Mouse (Mus musculus): ENCODE results near the gene Actr1b. TPM values are rescaled to one million over a fixed set of nuclear protein-coding genes. Genes with fewer than 3 reads are reported as not detected.

Actr1b gene
- polyA plus RNA-seq (2015; fragmentation: Nextera tagmentation; extraction: Ambion mirVana) = 85.2 and 96.6 TPM in 2 replicates

DNA sequence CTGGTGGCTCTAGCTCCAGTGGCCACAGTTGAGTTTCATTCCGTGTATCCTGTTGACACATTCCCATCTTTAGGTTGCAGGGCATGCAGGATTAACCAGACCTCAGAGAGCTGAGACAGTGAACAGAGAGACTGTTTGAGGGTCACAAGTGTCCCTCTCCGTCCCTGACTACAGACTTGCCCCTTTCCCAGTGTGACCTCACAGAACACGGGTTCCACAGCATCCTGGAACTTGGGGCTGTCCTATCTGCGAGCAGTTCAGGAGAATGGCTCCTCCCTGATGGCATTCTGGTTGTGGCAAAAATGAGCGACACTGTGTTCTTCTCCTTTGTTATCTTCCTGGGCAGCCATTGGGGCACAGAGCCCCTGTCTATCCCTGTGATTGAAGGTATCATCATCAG is at the start of gene Actr1b:
TSS of gene Actr1b (minus strand) at position 112 of the 400 bp plus-strand sequence.
- no peak within 1 kb of the TSS for H3K9ac ChIP-seq (ENCODE audit: low read length)
- H3K4me3 ChIP-seq (ENCODE audit: low read length) = no peak within 1 kb of the TSS
- no peaks in the 10 kb centered on the region for H3K36me3 ChIP-seq (ENCODE audit: control insufficient read depth, insufficient read depth)
- no peaks in the 10 kb centered on the region for H3K27me3 ChIP-seq (ENCODE audit: control insufficient read depth, insufficient read depth, low read length)
- WGBS = 75% methylated on average over 5 of the region's 5 CpGs
- H3K4me1 ChIP-seq (ENCODE audit: control insufficient read depth, insufficient read depth, low read length) = 0 out of 2 replicates have a peak, but pooled peaks cover 3% of the 10 kb centered on the region
- ATAC-seq (replicated peaks; ENCODE audit: extremely low read depth, insufficient read depth, low FRiP score) = no peak
- no peak within 1 kb of the TSS for H3K27ac ChIP-seq (ENCODE audit: low read length)
- H3K9me3 ChIP-seq (replicated peaks; ENCODE audit: control insufficient read depth, low read length) = no peaks in the 10 kb centered on the region; the same call in none of the 2 replicates
- H3K4me2 ChIP-seq (ENCODE audit: low read depth, low read length) = no peak within 1 kb of the TSS

DNA sequence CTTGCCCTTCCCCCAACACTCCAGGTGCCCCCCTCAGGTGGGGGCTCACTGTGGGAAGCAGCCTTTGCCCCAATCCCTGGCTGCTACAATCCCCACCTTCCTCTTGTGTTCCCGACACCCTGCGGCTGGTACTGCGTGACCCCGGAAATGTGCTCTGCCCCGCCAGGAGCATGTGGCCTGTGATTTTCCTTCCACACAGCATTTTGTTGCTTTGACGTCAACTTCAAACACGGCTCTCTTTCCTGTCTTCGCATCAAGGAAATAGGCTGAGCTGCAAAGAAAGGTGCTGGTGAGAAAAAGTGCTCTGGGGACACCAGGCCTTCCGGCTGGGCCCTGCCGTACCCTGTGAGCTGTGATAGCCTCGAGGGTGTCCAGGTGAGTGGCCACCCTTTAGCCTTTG is 47.3 kb upstream of the Actr1b start, which contains the start of gene Zap70:
TSS of gene Zap70 (plus strand) at position 231 of the 400 bp plus-strand sequence.
- WGBS = 75% methylated on average over 11 of the region's 11 CpGs
- peak within 1 kb of the TSS; percentile 9; the same call in 1 of the 2 replicates for H3K4me3 ChIP-seq (ENCODE audit: low read length)
- H3K27me3 ChIP-seq (ENCODE audit: control insufficient read depth, insufficient read depth, low read length) = no peaks in the 10 kb centered on the region
- H3K4me1 ChIP-seq (ENCODE audit: control insufficient read depth, insufficient read depth, low read length) = no peaks in the 10 kb centered on the region
- H3K9me3 ChIP-seq (replicated peaks; ENCODE audit: control insufficient read depth, low read length) = no peaks in the 10 kb centered on the region
- H3K9ac ChIP-seq (ENCODE audit: low read length) = 0 out of 2 replicates have a peak within 1 kb of the TSS, but pooled peaks have one; percentile 4
- H3K4me2 ChIP-seq (ENCODE audit: low read depth, low read length) = peak within 1 kb of the TSS; percentile 14
- H3K27ac ChIP-seq (ENCODE audit: low read length) = no peak within 1 kb of the TSS; the same call in 1 of the 2 replicates
- H3K36me3 ChIP-seq (ENCODE audit: control insufficient read depth, insufficient read depth) = no peaks in the 10 kb centered on the region
- no peak for ATAC-seq (replicated peaks; ENCODE audit: extremely low read depth, insufficient read depth, low FRiP score)

DNA sequence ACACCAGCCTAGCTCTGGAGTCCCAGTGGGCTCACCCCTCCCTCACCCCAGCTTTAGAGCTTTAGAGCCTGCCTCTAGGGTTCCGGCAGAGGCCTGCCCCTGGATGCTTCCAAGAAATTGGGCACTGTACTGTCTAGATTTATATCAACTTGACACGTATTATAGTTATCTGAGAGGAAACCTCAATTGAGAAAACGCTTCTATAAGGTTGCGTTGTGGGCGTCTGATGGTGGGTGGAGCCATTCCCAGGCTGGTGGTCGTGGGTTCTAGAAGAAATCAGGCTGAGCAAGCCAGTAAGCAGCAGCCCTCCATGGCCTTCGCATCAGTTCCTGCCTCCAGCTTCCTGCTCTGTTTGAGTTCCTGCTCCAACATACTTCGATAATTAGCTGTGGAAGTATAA is 46.8 kb upstream of the Actr1b start:
- Histone ChIP-seq H3K27ac (ENCODE audit: low read length) (no peak overlapping the region), H3K36me3 (ENCODE audit: control insufficient read depth, insufficient read depth) (no peaks in the 10 kb centered on the region), H3K4me1 (ENCODE audit: control insufficient read depth, insufficient read depth, low read length) (no peaks in the 10 kb centered on the region), H3K4me3 (ENCODE audit: low read length) (no peak overlapping the region), H3K4me2 (ENCODE audit: low read depth, low read length) (no peak overlapping the region), H3K27me3 (ENCODE audit: control insufficient read depth, insufficient read depth, low read length) (no peaks in the 10 kb centered on the region), H3K9ac (ENCODE audit: low read length) (no peak overlapping the region), H3K9me3 (replicated peaks; ENCODE audit: control insufficient read depth, low read length) (no peaks in the 10 kb centered on the region)
- WGBS = 84% methylated on average over 8 of the region's 8 CpGs
- no peak for ATAC-seq (replicated peaks; ENCODE audit: extremely low read depth, insufficient read depth, low FRiP score)

DNA sequence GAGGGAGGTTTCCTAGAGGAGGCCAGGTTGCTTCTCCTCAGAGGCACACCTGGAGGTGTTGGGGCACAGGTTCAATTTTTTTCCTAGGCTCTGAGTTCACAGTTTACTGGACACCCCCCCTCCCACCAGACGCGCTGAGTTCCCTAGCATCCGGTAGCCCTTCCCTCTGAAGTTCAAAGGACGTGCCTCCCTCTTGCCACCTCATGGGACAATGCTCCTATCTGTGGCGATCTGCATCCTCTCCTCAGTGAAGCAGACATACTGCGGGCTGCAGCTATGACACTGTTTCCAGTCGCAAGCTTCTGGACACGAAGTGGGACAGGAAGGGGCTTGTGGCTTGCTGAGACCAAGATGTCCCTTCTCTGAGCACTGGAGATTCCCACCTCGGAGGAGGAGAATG is 46.2 kb upstream of the Actr1b start:
- H3K4me1 ChIP-seq (ENCODE audit: control insufficient read depth, insufficient read depth, low read length) = no peaks in the 10 kb centered on the region
- no peaks in the 10 kb centered on the region for H3K36me3 ChIP-seq (ENCODE audit: control insufficient read depth, insufficient read depth)
- ATAC-seq (replicated peaks; ENCODE audit: extremely low read depth, insufficient read depth, low FRiP score) = no peak
- no peaks in the 10 kb centered on the region for H3K27me3 ChIP-seq (ENCODE audit: control insufficient read depth, insufficient read depth, low read length)
- H3K4me2 ChIP-seq (ENCODE audit: low read depth, low read length) = no peak overlapping the region
- no peaks in the 10 kb centered on the region for H3K9me3 ChIP-seq (replicated peaks; ENCODE audit: control insufficient read depth, low read length)
- no peak overlapping the region for H3K27ac ChIP-seq (ENCODE audit: low read length)
- no peak overlapping the region for H3K4me3 ChIP-seq (ENCODE audit: low read length)
- 75% methylated on average over 9 of the region's 9 CpGs for WGBS
- no peak overlapping the region for H3K9ac ChIP-seq (ENCODE audit: low read length)

DNA sequence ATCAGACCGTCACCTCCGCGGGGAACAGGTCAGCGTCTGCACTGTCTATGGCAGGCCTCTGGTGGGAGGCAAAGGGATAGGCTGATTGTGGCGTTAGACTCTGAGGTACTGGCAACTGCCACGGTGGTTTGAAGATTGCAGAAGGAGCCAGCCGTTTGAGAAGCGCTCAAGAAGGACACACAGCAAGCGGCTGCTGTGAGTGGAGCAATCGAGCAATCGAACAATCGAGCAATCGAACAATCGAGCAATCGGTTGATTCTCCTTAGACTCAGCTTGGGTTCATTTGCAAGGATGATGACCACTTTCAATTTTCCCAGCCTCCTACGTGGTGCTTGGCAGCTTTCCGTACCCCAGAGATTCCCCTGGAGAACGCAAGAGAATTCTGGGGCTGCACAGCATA is 44.9 kb upstream of the Actr1b start:
- 83% methylated on average over 18 of the region's 18 CpGs for WGBS
- no peaks in the 10 kb centered on the region for H3K9me3 ChIP-seq (replicated peaks; ENCODE audit: control insufficient read depth, low read length)
- no peaks in the 10 kb centered on the region for H3K27me3 ChIP-seq (ENCODE audit: control insufficient read depth, insufficient read depth, low read length)
- no peak overlapping the region for H3K4me3 ChIP-seq (ENCODE audit: low read length)
- no peaks in the 10 kb centered on the region for H3K4me1 ChIP-seq (ENCODE audit: control insufficient read depth, insufficient read depth, low read length)
- no peak overlapping the region for H3K4me2 ChIP-seq (ENCODE audit: low read depth, low read length)
- H3K36me3 ChIP-seq (ENCODE audit: control insufficient read depth, insufficient read depth) = no peaks in the 10 kb centered on the region
- H3K9ac ChIP-seq (ENCODE audit: low read length) = no peak overlapping the region
- no peak overlapping the region for H3K27ac ChIP-seq (ENCODE audit: low read length)
- no peak for ATAC-seq (replicated peaks; ENCODE audit: extremely low read depth, insufficient read depth, low FRiP score)

DNA sequence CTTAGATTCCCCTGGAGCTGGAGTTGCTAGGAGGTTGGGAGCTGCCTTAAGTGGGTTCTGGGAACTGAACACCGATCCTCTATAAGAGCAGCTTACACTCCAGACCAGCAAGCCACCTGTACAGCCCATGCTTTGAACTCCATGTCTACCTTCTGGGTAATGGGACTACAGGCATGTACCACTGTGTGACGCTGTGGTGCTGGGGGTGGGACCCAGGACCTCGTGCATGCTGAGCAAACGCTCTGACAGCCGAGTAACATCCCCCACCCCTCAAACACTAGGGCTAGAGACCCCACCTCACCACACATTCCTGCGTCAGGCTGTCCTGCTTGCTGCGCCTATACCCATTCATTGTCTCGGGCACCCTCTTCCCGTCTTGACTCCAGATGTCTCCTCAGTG is 44.3 kb upstream of the Actr1b start:
- WGBS = 76% methylated on average over 9 of the region's 9 CpGs
- Histone ChIP-seq H3K4me3 (ENCODE audit: low read length) (no peak overlapping the region), H3K36me3 (ENCODE audit: control insufficient read depth, insufficient read depth) (no peaks in the 10 kb centered on the region), H3K4me1 (ENCODE audit: control insufficient read depth, insufficient read depth, low read length) (no peaks in the 10 kb centered on the region), H3K27me3 (ENCODE audit: control insufficient read depth, insufficient read depth, low read length) (no peaks in the 10 kb centered on the region), H3K9ac (ENCODE audit: low read length) (no peak overlapping the region), H3K4me2 (ENCODE audit: low read depth, low read length) (no peak overlapping the region), H3K27ac (ENCODE audit: low read length) (no peak overlapping the region), H3K9me3 (replicated peaks; ENCODE audit: control insufficient read depth, low read length) (no peaks in the 10 kb centered on the region)
- no peak for ATAC-seq (replicated peaks; ENCODE audit: extremely low read depth, insufficient read depth, low FRiP score)

DNA sequence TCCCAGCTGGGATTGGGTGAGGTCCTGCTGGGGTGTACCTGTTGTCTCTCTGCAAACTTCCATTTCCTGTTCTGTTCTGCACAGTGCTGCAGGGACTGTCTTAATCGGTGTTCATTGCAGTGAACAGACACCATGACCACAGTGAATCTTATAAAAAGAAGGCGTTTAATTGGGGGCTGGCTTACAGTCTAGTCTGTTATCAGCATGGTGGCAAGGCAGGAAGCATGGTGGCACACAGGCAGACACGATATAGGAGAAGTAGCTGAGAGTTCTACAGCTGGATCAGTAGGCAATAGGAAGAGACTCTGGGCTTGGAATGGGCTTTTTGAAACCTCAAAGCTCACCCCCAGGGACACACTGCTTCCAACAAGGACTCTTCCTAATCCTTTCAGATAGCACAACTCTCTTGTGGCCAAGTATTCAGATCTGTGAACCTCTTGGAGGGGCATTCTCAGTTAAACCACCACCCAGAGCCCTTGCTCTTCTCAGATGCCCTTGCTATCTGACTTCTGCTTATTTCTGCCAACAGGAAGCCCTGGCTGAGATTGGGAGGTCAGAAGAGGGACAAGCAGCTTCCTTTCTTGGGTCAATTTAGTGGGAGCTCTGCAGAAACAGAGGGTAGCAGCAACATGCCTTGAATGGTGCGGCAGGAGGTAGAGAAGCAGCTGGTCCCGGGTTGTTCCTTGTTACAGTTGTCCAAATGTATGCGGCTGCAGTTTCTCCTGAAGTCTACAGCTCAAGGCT is 39.9 kb upstream of the Actr1b start:
- Histone ChIP-seq H3K27ac (ENCODE audit: low read length) (no peak overlapping the region), H3K9ac (ENCODE audit: low read length) (no peak overlapping the region), H3K9me3 (replicated peaks; ENCODE audit: control insufficient read depth, low read length) (no peaks in the 10 kb centered on the region), H3K4me3 (ENCODE audit: low read length) (no peak overlapping the region), H3K4me2 (ENCODE audit: low read depth, low read length) (no peak overlapping the region), H3K27me3 (ENCODE audit: control insufficient read depth, insufficient read depth, low read length) (no peaks in the 10 kb centered on the region), H3K4me1 (ENCODE audit: control insufficient read depth, insufficient read depth, low read length) (no peaks in the 10 kb centered on the region), H3K36me3 (ENCODE audit: control insufficient read depth, insufficient read depth) (no peaks in the 10 kb centered on the region)
- no peak for ATAC-seq (replicated peaks; ENCODE audit: extremely low read depth, insufficient read depth, low FRiP score)
- 60% methylated on average over 6 of the region's 6 CpGs for WGBS

DNA sequence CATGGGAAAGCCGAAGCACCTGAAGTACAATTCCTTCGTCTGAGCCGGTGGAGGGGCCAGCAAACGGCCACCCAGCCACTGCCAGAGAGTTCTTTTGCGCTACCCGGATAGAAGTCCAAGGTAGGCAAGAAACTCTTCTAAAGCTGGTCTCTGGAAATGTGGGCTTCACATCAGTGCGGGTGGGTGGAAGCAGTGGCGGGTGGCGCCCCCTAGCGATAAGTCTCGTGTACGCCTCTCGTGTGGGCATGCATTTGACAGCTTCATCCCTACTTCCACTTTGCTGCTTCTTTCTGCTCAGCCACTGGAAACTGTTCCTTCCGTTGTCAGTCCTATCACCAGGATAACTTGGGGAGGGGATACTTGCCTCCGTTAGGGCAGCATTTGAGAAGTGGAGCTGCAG is 32.2 kb upstream of the Actr1b start:
- 43% methylated on average over 15 of the region's 15 CpGs for WGBS
- no peaks in the 10 kb centered on the region for H3K36me3 ChIP-seq (ENCODE audit: control insufficient read depth, insufficient read depth)

DNA sequence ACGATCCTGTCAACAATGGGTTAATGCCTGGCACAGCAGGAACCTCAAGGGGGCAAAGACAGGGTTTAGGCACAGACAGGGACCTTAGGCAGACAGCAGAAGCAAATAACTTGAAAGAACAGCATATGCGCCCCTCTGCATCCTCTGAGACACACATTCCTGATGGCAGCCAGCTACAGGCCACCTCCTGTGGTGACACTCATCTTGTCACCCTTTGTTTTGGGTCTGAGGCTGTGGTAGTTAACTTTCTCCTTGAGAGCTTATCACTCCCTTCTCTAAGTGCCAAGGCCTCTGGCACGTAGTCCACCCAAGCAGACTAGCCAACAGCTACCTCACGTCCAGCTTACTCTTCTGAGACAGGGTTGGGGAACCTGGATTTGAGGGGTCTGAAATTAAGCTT is 31.4 kb upstream of the Actr1b start:
- peaks cover 2% of the 10 kb centered on the region; the same call in 1 of the 2 replicates for H3K27me3 ChIP-seq (ENCODE audit: control insufficient read depth, insufficient read depth, low read length)
- no peaks in the 10 kb centered on the region for H3K9me3 ChIP-seq (replicated peaks; ENCODE audit: control insufficient read depth, low read length)
- WGBS = 46% methylated on average over 4 of the region's 4 CpGs
- H3K27ac ChIP-seq (ENCODE audit: low read length) = no peak overlapping the region
- no peak overlapping the region for H3K4me3 ChIP-seq (ENCODE audit: low read length)
- H3K4me1 ChIP-seq (ENCODE audit: control insufficient read depth, insufficient read depth, low read length) = no peaks in the 10 kb centered on the region
- no peak overlapping the region for H3K9ac ChIP-seq (ENCODE audit: low read length)
- no peak overlapping the region for H3K4me2 ChIP-seq (ENCODE audit: low read depth, low read length)
- no peaks in the 10 kb centered on the region for H3K36me3 ChIP-seq (ENCODE audit: control insufficient read depth, insufficient read depth)
- no peak for ATAC-seq (replicated peaks; ENCODE audit: extremely low read depth, insufficient read depth, low FRiP score)

More for the DNA sequence above, 32.2 kb upstream of the Actr1b start:
- no peak overlapping the region for H3K4me2 ChIP-seq (ENCODE audit: low read depth, low read length)
- H3K27ac ChIP-seq (ENCODE audit: low read length) = no peak overlapping the region
- no peak overlapping the region for H3K9ac ChIP-seq (ENCODE audit: low read length)
- no peaks in the 10 kb centered on the region for H3K9me3 ChIP-seq (replicated peaks; ENCODE audit: control insufficient read depth, low read length)
- H3K4me1 ChIP-seq (ENCODE audit: control insufficient read depth, insufficient read depth, low read length) = no peaks in the 10 kb centered on the region
- ATAC-seq (replicated peaks; ENCODE audit: extremely low read depth, insufficient read depth, low FRiP score) = no peak
- peaks cover 2% of the 10 kb centered on the region; the same call in 1 of the 2 replicates for H3K27me3 ChIP-seq (ENCODE audit: control insufficient read depth, insufficient read depth, low read length)
- H3K4me3 ChIP-seq (ENCODE audit: low read length) = no peak overlapping the region
